Mouse (Mus musculus): Measurements from ENCODE around the gene Gm3376.
"Not testable (repeated sequence)": the region's sequence is repeated elsewhere in the genome, so short reads cannot be mapped to it uniquely, and the experiment has no call there.

Gene Gm3376

DNA sequence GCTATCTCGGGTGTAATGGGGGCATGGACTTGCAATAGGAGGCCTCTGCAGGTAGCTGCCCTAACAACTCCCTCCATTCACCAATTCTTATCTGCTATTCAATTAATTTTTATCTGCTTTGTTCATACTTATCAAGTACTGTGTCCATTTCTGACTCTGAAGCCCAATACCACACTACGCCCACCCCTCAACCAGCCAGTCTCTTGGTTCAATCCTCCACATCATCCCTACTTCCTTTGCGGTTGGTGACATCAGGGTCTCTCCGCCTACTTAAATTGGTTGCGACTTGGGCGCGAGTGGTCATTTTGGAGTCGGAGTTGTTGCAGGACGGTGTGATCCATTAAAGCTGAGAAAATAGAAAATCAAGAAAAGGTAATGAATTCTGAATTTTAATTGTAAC, at the start of gene Gm3376:
Gm3376 (plus strand) TSS at position 301 of the 400 bp plus-strand sequence.
- not testable (repeated sequence) for DNase-seq (ENCODE audit: low spot score in 2 of 2)
